9 mouse cellular contexts compared by ENCODE assay signal in genomic region chr4:88309676-88310075, GRCm38 (mm10).
DNase-seq lines count a peak whose midpoint lies in the region; ATAC-seq and TF ChIP-seq lines count a peak whose summit lies in the region.
"Had no signal": no experiment of that assay in that cellular context is flagged by ENCODE, and none has a peak within 500 bp of the region (broad histone marks: within the 10 kb centered on the region; RNA-seq: fewer than 3 reads in every experiment).

No protein-coding gene starts in this region.

- no peaks in the 10 kb centered on the region for H3K79me3 ChIP-seq in C2C12 (ENCODE audit: low read depth)

- peak; percentile 57 for DNase-seq in hindbrain, embryonic 14.5 days (ENCODE audit: low spot score)
- DNase-seq in MN1 (ENCODE audit: low spot score) = peak; percentile 39
- peak; percentile 62 for DNase-seq in embryo, embryonic 11 days
- DNase-seq in liver, embryonic 13.5 days = peak; percentile 5
- peak; percentile 33 for DNase-seq in thymus, postnatal 25 days
- DNase-seq in gastrocnemius, postnatal 25 days = no peak

- peak; percentile 56 for TF ChIP-seq CTCF in C2C12 (IDR thresholded peaks at IDR 0.05; ENCODE audit: control insufficient read depth, insufficient read depth, insufficient read length)

- H3K79me2 ChIP-seq in C2C12 (ENCODE audit: control insufficient read depth, insufficient read depth) = no peaks in the 10 kb centered on the region

- H3ac ChIP-seq in C2C12 (ENCODE audit: control insufficient read depth, insufficient read length, low read depth) = no peak overlapping the region

- H3K4me2 ChIP-seq in hindbrain, embryonic 14.5 days (replicated peaks) = no peak overlapping the region
- H3K4me2 ChIP-seq in hindbrain, embryonic 12.5 days (replicated peaks) = no peak overlapping the region
- no peak overlapping the region for H3K4me2 ChIP-seq in liver, embryonic 13.5 days

- no peak overlapping the region for H3K27ac ChIP-seq in hindbrain, embryonic 14.5 days
- H3K27ac ChIP-seq in hindbrain, embryonic 12.5 days = no peak overlapping the region
- no peak overlapping the region for H3K27ac ChIP-seq in liver, embryonic 13.5 days

- H3K36me3 ChIP-seq in hindbrain, embryonic 14.5 days (replicated peaks; ENCODE audit: control insufficient read depth, insufficient read depth) = no peaks in the 10 kb centered on the region
- no peaks in the 10 kb centered on the region for H3K36me3 ChIP-seq in hindbrain, embryonic 12.5 days
- H3K36me3 ChIP-seq in C2C12 (ENCODE audit: control insufficient read depth, insufficient read depth) = no peaks in the 10 kb centered on the region
- H3K36me3 ChIP-seq in liver, embryonic 13.5 days = no peaks in the 10 kb centered on the region

- H3K4me3 ChIP-seq in hindbrain, embryonic 14.5 days (replicated peaks; ENCODE audit: low read length) = no peak overlapping the region
- H3K4me3 ChIP-seq in hindbrain, embryonic 12.5 days = no peak overlapping the region
- no peak overlapping the region for H3K4me3 ChIP-seq in C2C12 (ENCODE audit: insufficient read depth, poor library complexity, severe bottlenecking)
- no peak overlapping the region for H3K4me3 ChIP-seq in liver, embryonic 13.5 days (replicated peaks)
- H3K4me3 ChIP-seq: erythroblast, embryonic 14.5 days had no signal

- H3K27me3 ChIP-seq in hindbrain, embryonic 14.5 days (ENCODE audit: control insufficient read depth, insufficient read depth, low read length) = no peaks in the 10 kb centered on the region
- H3K27me3 ChIP-seq in hindbrain, embryonic 12.5 days = no peaks in the 10 kb centered on the region
- no peaks in the 10 kb centered on the region for H3K27me3 ChIP-seq in C2C12 (ENCODE audit: control insufficient read depth, insufficient read depth, insufficient read length)
- H3K27me3 ChIP-seq in liver, embryonic 13.5 days = no peaks in the 10 kb centered on the region

- no peak for ATAC-seq in hindbrain, embryonic 14.5 days (ENCODE audit: low FRiP score)
- no peak; the same call in 1 of the 2 replicates for ATAC-seq in hindbrain, embryonic 12.5 days (ENCODE audit: low FRiP score)
- ATAC-seq in liver, embryonic 13.5 days (ENCODE audit: low read depth) = no peak

- no peaks in the 10 kb centered on the region for H3K4me1 ChIP-seq in hindbrain, embryonic 14.5 days (replicated peaks; ENCODE audit: control insufficient read depth, insufficient read depth, low read length)
- H3K4me1 ChIP-seq in hindbrain, embryonic 12.5 days = no peaks in the 10 kb centered on the region
- H3K4me1 ChIP-seq in liver, embryonic 13.5 days (replicated peaks) = peaks cover 18% of the 10 kb centered on the region

- 56% methylated on average over 2 of the region's 2 CpGs for WGBS in hindbrain, embryonic 14.5 days
- WGBS in hindbrain, embryonic 12.5 days = 49% methylated on average over 2 of the region's 2 CpGs
- 40% methylated on average over 2 of the region's 2 CpGs for WGBS in liver, embryonic 13.5 days (ENCODE audit: insufficient replicate concordance)

- H3K9me3 ChIP-seq in hindbrain, embryonic 14.5 days (ENCODE audit: control insufficient read depth, low read length) = no peaks in the 10 kb centered on the region
- H3K9me3 ChIP-seq in hindbrain, embryonic 12.5 days (replicated peaks) = no peaks in the 10 kb centered on the region
- no peaks in the 10 kb centered on the region for H3K9me3 ChIP-seq in liver, embryonic 13.5 days (replicated peaks)

- no peak overlapping the region for H3K9ac ChIP-seq in hindbrain, embryonic 14.5 days
- no peak overlapping the region for H3K9ac ChIP-seq in hindbrain, embryonic 12.5 days
- no peak overlapping the region for H3K9ac ChIP-seq in liver, embryonic 13.5 days

TF ChIP-seq in C2C12, 6 proteins besides CTCF, POLR2A, EP300 and RAD21:
- TF ChIP-seq USF1 (IDR thresholded peaks at IDR 0.05; ENCODE audit: low read depth) (no peak), FOSL1 (IDR thresholded peaks at IDR 0.05; ENCODE audit: insufficient read depth, low read length, poor library complexity, severe bottlenecking) (no peak), MYOG (IDR thresholded peaks at IDR 0.05; ENCODE audit: control insufficient read depth, extremely low read depth, insufficient read length) (no peak), CEBPB (IDR thresholded peaks at IDR 0.05; ENCODE audit: low read depth) (no peak), MAX (IDR thresholded peaks at IDR 0.05) (no peak), MYOD1 (IDR thresholded peaks at IDR 0.05; ENCODE audit: control insufficient read depth, insufficient read length, low read depth) (no peak)
